Mouse (Mus musculus) brain, adult 10 weeks (tissue): ENCODE measurements around the gene Fmo3. TPM values are rescaled to one million over a fixed set of nuclear protein-coding genes. Genes with fewer than 3 reads are reported as not detected.

Source experiments
- polyA plus RNA-seq: library from polyadenylated mRNA; stranded (reverse); fragments of 350-450 nt; fragmentation: Illumina TruSeq; extraction: RNeasy Lipid Tissue Mini Kit (QIAGEN cat#74804); gene quantifications from one replicate; pipeline ENCODE4 v1.2.3, GENCODE M21; 2015; ENCODE audit warnings: low read depth, low replicate concordance

Gene Fmo3
- polyA plus RNA-seq = not detected

GRCm38 (mm10) chr1:162984428-162984827 is at the start of gene Fmo3:
Fmo3 (minus strand) TSS chr1:162984528.

GRCm38 (mm10) chr1:162937415-162937814 is 46.9 kb downstream of the Fmo3 start, which contains the start of gene Fmo6:
Fmo6 (minus strand) TSS chr1:162937515.

Other genes with a start within 250 kb of the Fmo3 start
- gene Prrc2c, start 244.0 kb downstream of the Fmo3 start, polyA plus RNA-seq = 51.7 TPM
- gene Fmo4, start 170.6 kb downstream of the Fmo3 start, polyA plus RNA-seq = not detected
- gene Fmo1, start 117.9 kb downstream of the Fmo3 start, polyA plus RNA-seq = 9.8 TPM
- gene Fmo2, start 85.8 kb downstream of the Fmo3 start, polyA plus RNA-seq = 1.1 TPM
- not detected for gene Fmo6, start 47.0 kb downstream of the Fmo3 start, polyA plus RNA-seq
- gene Mroh9, start 101.1 kb upstream of the Fmo3 start, polyA plus RNA-seq = not detected